Mouse (Mus musculus) kidney, adult 2 months (tissue): ENCODE data around the gene Clec1a.

Experiments
- CTCF ChIP-seq: fragments of 200-500 bp; conservative IDR thresholded peaks from 2 replicates; pipeline ENCODE4 v1.5.1; 2011; ENCODE audit warnings: low read depth, mild to moderate bottlenecking, control low read depth, low read length, moderate library complexity, mixed read lengths; ENCODE audit not compliant: insufficient read depth, insufficient read length
- POLR2A ChIP-seq: fragments of 200-500 bp; IDR thresholded peaks from one replicate; pipeline ENCODE4 v1.6.1; 2011; ENCODE audit warnings: low read depth, low read length, control low read depth

GRCm38 (mm10) chr6:129385774-129386173 is 66.0 kb downstream of the Clec1a start, which contains the start of gene Clec12b:
- TF ChIP-seq POLR2A: no peak
- no peak for TF ChIP-seq CTCF
